Mouse (Mus musculus) ES-E14 (cell line): ENCODE results near the gene Kdm4a. TPM values are rescaled to one million over a fixed set of nuclear protein-coding genes. Genes with fewer than 3 reads are reported as not detected.

Source experiments
- DNase-seq: peaks from one replicate; pipeline ENCODE4 v3.0.0-alpha.2; 2013; ENCODE audit warnings: low read depth, low spot score
- H3K27ac ChIP-seq: 2 replicates; pipeline ENCODE4 v1.5.1; 2012; ENCODE audit warnings: low read depth, mild to moderate bottlenecking, low read length, moderate library complexity, mixed read lengths; ENCODE audit not compliant: poor library complexity, insufficient read depth, severe bottlenecking
- H3K36me3 ChIP-seq: 2 replicates; pipeline ENCODE4 v1.6.1; 2012; ENCODE audit warnings: mild to moderate bottlenecking, low read length, moderate library complexity, mixed read lengths; ENCODE audit not compliant: control insufficient read depth, poor library complexity, insufficient read depth, severe bottlenecking
- H3K4me1 ChIP-seq, 2 experiments: fragments of 150-350 bp in 1 of 2; sonication (generic) in 1 of 2; 2 replicates each; pipeline ENCODE4 v1.6.1; 2012; ENCODE audit warnings: low read length in 2 of 2, mild to moderate bottlenecking in 1 of 2, mixed read lengths in 1 of 2; ENCODE audit not compliant: control insufficient read depth in 2 of 2, insufficient read depth in 2 of 2, poor library complexity in 1 of 2
- H3K4me3 ChIP-seq, 2 experiments: fragments of 150-350 bp in 1 of 2; sonication (generic) in 1 of 2; 2 replicates each; pipeline ENCODE4 v1.5.1; 2012; ENCODE audit warnings: low read length in 2 of 2, low read depth in 1 of 2, mild to moderate bottlenecking in 1 of 2, mixed read lengths in 1 of 2; ENCODE audit not compliant: insufficient read depth in 1 of 2, poor library complexity in 1 of 2, severe bottlenecking in 1 of 2
- H3K9ac ChIP-seq: 2 replicates; pipeline ENCODE4 v1.6.1; 2012; ENCODE audit warnings: low read depth, mild to moderate bottlenecking, low read length, mixed read lengths; ENCODE audit not compliant: poor library complexity, insufficient read depth, severe bottlenecking
- H3K9me3 ChIP-seq: fragments of 150-350 bp; sonication (generic); 2 replicates; pipeline ENCODE4 v1.6.1; 2012; ENCODE audit warnings: low read depth, mild to moderate bottlenecking, low read length; ENCODE audit not compliant: control insufficient read depth, insufficient read depth
- CHD2 ChIP-seq: IDR thresholded peaks from 2 replicates; pipeline ENCODE4 v1.6.1; 2014; ENCODE audit warnings: mild to moderate bottlenecking, low read depth, low read length, inconsistent platforms
- HCFC1 ChIP-seq: IDR thresholded peaks from 2 replicates; pipeline ENCODE4 v1.6.1; 2012; ENCODE audit warnings: low read length, inconsistent platforms, borderline replicate concordance; ENCODE audit not compliant: insufficient read depth
- MAFK ChIP-seq: IDR thresholded peaks from 2 replicates; pipeline ENCODE4 v1.6.1; 2014; ENCODE audit warnings: mild to moderate bottlenecking, low read depth, low read length, inconsistent platforms; ENCODE audit not compliant: insufficient read depth
- ZC3H11A ChIP-seq: IDR thresholded peaks from 2 replicates; pipeline ENCODE4 v1.6.1; 2012; ENCODE audit warnings: low read depth, mild to moderate bottlenecking, inconsistent platforms, low read length, borderline replicate concordance
- ZNF384 ChIP-seq: IDR thresholded peaks from 2 replicates; pipeline ENCODE4 v1.6.1; 2012; ENCODE audit warnings: low read depth, low read length, inconsistent platforms
- in situ Hi-C, 2 experiments: fragments of 600-800 bp; cut with MboI; formaldehyde crosslinking; loops; one replicate each; pipeline ENCODE4 v1.15.1; 2025; ENCODE audit warnings: low sequenced_read_pairs in 2 of 2, inconsistent platforms in 1 of 2; ENCODE audit not compliant: unreplicated experiment in 2 of 2
- total RNA-seq: library from RNA; depleted of rRNA; stranded (reverse); fragments of 300-350 nt; gene quantifications from 2 replicates; pipeline ENCODE4 v1.2.3, GENCODE M21; 2012

Kdm4a gene
- total RNA-seq, 1 experiment, result 50.2 TPM

DNA sequence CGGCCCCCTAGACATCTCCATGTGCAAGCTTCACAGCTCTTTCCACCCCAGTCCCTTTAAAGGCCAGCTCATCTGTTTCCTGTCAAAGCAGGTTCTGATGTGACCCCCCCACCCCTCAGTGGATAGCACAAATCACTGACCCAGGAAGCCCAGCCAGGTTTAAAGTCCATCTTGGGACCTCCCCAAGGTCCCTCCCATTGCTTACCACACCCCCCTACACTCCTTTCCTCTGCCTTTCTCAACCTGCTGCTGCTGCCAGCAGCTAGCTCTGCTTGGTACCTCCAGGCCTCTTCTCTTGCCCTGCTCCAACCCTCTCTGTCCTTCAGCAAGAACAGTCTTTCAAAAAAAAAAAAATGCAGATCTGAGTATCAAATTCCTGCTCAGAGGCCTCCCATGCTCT, 35.0 kb upstream of the Kdm4a start:
- TF ChIP-seq ZC3H11A, result no peak
- no peak for TF ChIP-seq CHD2
- no peak for TF ChIP-seq ZNF384
- no peak for TF ChIP-seq MAFK
- TF ChIP-seq HCFC1, result no peak
- Histone ChIP-seq H3K9ac (no peak overlapping the region), H3K4me3 (no peak overlapping the region), H3K36me3 (peaks cover 90% of the 10 kb centered on the region), H3K4me1 (peaks cover 6 to 14% of the 10 kb centered on the region in 2 experiments; a peak in 3 of 4 replicates), H3K9me3 (no peaks in the 10 kb centered on the region), H3K27ac (no peak overlapping the region)
- in situ Hi-C loops, result loop anchor here in 1 of 2 experiments (10.0 kb wide), 1 partner anchor 80 kb away; the partner anchor contains the start of gene Ptprf
- no peak for DNase-seq

DNA sequence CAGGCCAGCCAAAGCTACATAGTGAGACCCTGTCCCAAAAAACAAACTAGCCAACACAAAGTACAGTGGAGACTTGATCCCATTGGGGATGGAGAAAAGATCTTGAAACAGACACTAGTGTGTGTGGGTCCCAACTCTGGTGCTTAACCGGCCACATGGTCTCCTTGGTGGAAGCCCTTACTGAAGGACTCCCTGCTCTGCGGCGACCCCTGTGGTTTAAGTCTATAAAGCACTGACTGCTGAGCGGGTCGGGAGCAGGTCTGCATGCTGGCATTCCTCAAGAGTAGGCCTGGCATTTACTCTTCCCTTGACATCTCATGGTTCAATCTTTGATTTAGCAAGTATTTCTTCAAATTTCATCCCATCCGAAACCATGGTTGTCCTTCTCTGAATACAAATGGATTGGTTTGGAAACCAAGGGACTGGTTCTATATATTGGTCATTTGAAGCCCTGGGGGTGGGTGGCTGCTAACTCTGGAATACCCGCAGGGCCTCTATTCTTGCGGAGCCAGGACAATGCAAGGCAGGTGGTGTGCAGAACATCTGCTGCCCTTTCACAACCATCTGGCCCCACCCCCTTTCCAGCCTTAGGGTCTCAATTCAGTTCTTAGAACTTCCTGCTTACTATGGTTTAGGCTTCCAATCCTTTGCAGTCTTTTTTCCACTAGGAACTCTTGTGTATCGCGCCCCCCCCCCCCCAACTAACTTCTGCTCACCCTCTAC, 27.2 kb upstream of the Kdm4a start:
- in situ Hi-C loops, result no loop called here
- DNase-seq, result no peak
- no peak overlapping the region for H3K27ac ChIP-seq

GRCm38 (mm10) chr4:118205906-118206305, 26.1 kb upstream of the Kdm4a start:
- no peak for DNase-seq
- TF ChIP-seq ZC3H11A, result no peak
- no peak for TF ChIP-seq CHD2
- no peak for TF ChIP-seq HCFC1
- TF ChIP-seq ZNF384, result no peak
- TF ChIP-seq MAFK, result no peak
- no peaks in the 10 kb centered on the region for H3K9me3 ChIP-seq
- H3K27ac ChIP-seq, result no peak overlapping the region
- H3K9ac ChIP-seq, result no peak overlapping the region
- peaks cover 0 to 14% of the 10 kb centered on the region in 2 experiments; a peak in 2 of 4 replicates for H3K4me1 ChIP-seq
- in situ Hi-C loops, result no loop called here
- peaks cover 21% of the 10 kb centered on the region for H3K36me3 ChIP-seq
- no peak overlapping the region for H3K4me3 ChIP-seq

More for the DNA sequence above, 27.2 kb upstream of the Kdm4a start:
- peaks cover 33% of the 10 kb centered on the region for H3K36me3 ChIP-seq
- H3K4me1 ChIP-seq, result peaks cover 0 to 14% of the 10 kb centered on the region in 2 experiments; a peak in 2 of 4 replicates
- no peaks in the 10 kb centered on the region for H3K9me3 ChIP-seq
- H3K9ac ChIP-seq, result no peak overlapping the region
- TF ChIP-seq ZC3H11A, result no peak
- TF ChIP-seq CHD2, result no peak
- no peak for TF ChIP-seq MAFK
- no peak for TF ChIP-seq HCFC1
- TF ChIP-seq ZNF384, result no peak
- no peak overlapping the region for H3K4me3 ChIP-seq

GRCm38 (mm10) chr4:118199093-118199492, 19.2 kb upstream of the Kdm4a start:
- in situ Hi-C loops, result no loop called here
- Histone ChIP-seq H3K9me3 (no peaks in the 10 kb centered on the region), H3K27ac (peak overlapping the region; percentile 64; the same call in 1 of the 2 replicates), H3K36me3 (no peaks in the 10 kb centered on the region), H3K4me3 (no peak overlapping the region), H3K9ac (no peak overlapping the region), H3K4me1 (no peaks in the 10 kb centered on the region)
- DNase-seq, result no peak
- TF ChIP-seq CHD2 (no peak), MAFK (no peak), ZC3H11A (no peak), HCFC1 (no peak), ZNF384 (no peak)
